Mouse (Mus musculus): ENCODE measurements at regions not wholly inside any gene's neighbourhood (a gene's known extent, or its start where the extent isn't known, plus 50 kb on each side); places are given as distances from the start of the nearest gene placed in this dataset.

DNA sequence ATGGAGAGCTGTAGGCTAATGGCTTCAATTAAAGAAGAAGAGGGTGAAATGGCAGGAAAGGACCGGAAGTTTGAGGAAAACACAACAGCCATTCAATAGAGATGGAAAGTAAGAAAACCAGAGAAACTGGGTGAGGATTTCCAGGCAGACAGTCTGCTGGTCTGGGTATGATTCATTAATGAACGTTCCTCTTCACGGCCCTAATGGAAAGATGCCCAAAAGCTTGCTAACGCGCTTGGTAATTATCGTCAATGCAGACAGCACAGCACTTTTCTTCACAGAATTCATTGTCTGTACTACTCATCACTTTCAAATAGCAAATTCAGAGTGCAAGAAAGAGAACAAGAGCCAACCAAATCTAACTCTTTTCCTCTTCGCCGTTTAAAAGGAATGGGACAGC is 60.3 kb downstream of the Ing2 start:
- TF ChIP-seq POLR2A (IDR thresholded peaks at IDR 0.05; ENCODE audit: low read depth, low read length) (no peak), CTCF (conservative IDR thresholded peaks at IDR 0.05; ENCODE audit: insufficient read depth, insufficient read length, low read depth, low read length) (no peak)
- H3K36me3 ChIP-seq (ENCODE audit: control insufficient read depth, insufficient read depth, low read length), result no peaks in the 10 kb centered on the region
- no peak for DNase-seq
- no peak overlapping the region for H3K4me3 ChIP-seq (ENCODE audit: insufficient read depth, low read depth, low read length)
- no peak overlapping the region for H3K27ac ChIP-seq (ENCODE audit: insufficient read depth, low read depth, low read length)
- no peaks in the 10 kb centered on the region for H3K4me1 ChIP-seq (ENCODE audit: control insufficient read depth, insufficient read depth, low read length)
- no peaks in the 10 kb centered on the region for H3K27me3 ChIP-seq (replicated peaks; ENCODE audit: control insufficient read depth, insufficient read depth, low read length)
- 92% methylated on average over 8 of the region's 8 CpGs for WGBS

DNA sequence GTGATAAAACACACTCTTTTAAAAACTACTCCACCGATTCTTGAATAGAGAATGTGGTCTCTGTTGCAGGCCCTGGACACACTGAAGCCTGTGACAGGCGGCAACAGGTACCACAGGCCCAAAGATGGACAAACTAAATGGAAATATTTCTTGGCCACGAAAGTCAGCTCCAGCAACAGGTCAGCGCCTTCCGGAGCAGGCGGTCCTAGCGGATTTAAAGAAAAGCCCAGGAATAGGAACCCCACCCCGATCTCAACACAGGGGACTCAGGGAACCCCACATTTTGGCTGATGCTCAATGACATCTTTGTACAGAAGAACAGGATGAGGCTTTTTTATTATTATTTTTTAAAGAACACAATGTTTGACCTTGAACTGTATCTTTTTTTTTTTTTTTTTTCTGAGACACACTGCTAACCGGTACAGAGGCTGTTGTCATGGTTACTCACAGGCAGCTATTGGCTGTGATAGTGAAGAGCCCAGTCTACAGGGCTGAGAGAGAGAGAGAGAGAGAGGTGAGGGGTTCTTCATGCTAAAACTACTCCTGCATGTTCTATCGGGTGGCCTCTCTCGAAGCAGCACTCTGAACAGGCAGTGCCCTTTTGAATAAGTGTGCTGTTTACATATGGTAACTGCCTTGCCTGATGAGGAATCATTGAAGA is 63.5 kb downstream of the Ing2 start:
- DNase-seq, result no peak
- no peaks in the 10 kb centered on the region for H3K27me3 ChIP-seq (replicated peaks; ENCODE audit: control insufficient read depth, insufficient read depth, low read length)
- TF ChIP-seq CTCF (conservative IDR thresholded peaks at IDR 0.05; ENCODE audit: insufficient read depth, insufficient read length, low read depth, low read length) (no peak), POLR2A (IDR thresholded peaks at IDR 0.05; ENCODE audit: low read depth, low read length) (no peak)
- no peaks in the 10 kb centered on the region for H3K36me3 ChIP-seq (ENCODE audit: control insufficient read depth, insufficient read depth, low read length)
- H3K27ac ChIP-seq (ENCODE audit: insufficient read depth, low read depth, low read length), result no peak overlapping the region
- H3K4me1 ChIP-seq (ENCODE audit: control insufficient read depth, insufficient read depth, low read length), result no peaks in the 10 kb centered on the region
- no peak overlapping the region for H3K4me3 ChIP-seq (ENCODE audit: insufficient read depth, low read depth, low read length)
- WGBS, result 82% methylated on average over 11 of the region's 11 CpGs

DNA sequence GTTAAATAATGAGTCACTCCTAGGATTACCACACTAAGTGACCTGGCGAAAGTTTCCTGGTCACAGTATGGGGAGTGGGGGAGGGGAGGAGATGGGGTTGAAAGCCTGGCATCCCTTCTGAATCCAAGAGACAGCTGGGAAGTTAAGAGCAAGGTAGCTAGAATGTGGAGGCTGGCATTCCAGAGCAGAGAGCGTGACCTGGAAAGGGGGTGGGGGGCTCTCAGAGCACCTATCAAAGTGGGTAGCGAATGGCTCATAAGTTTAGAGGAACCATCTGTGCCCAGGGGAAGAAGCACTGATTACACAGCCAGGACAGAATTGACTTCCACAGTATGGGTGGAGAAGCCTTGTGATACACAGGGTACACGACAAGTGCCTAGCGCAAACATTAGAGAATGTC is 65.4 kb downstream of the Ing2 start:
- DNase-seq, result no peak
- H3K4me1 ChIP-seq (ENCODE audit: control insufficient read depth, insufficient read depth, low read length), result no peaks in the 10 kb centered on the region
- H3K27ac ChIP-seq (ENCODE audit: insufficient read depth, low read depth, low read length), result no peak overlapping the region
- no peaks in the 10 kb centered on the region for H3K36me3 ChIP-seq (ENCODE audit: control insufficient read depth, insufficient read depth, low read length)
- 60% methylated on average over 5 of the region's 5 CpGs for WGBS
- no peak overlapping the region for H3K4me3 ChIP-seq (ENCODE audit: insufficient read depth, low read depth, low read length)
- TF ChIP-seq POLR2A (IDR thresholded peaks at IDR 0.05; ENCODE audit: low read depth, low read length), result no peak
- no peak for TF ChIP-seq CTCF (conservative IDR thresholded peaks at IDR 0.05; ENCODE audit: insufficient read depth, insufficient read length, low read depth, low read length)
- no peaks in the 10 kb centered on the region for H3K27me3 ChIP-seq (replicated peaks; ENCODE audit: control insufficient read depth, insufficient read depth, low read length)

DNA sequence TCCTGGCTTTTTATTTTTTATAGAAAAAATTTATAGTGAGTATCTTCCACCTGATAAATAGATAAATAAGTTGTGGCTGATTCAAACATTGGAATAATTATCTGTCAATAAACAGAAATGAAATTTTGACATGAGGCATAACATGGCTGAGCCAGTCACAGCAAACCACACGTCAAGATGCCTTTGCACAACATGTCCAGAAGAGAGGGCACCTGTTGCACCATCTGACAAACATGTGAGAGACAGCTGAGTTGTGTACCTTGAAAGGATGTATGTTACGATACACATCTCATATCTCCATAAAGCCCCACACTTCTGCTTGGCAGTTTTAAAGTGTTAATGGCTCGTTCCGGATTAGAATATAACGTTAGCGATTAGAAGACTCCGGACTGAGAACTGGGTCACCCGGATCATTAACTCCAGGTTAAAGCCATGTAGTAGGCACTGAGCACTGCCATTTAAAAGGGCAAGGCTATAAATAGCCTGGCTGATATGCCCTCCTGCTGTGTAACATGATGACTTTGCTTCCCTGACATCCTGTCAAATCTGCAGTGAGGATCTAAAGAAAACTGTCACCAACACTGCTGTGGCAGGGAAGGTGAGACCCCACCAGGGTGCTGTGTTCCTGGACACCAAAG is 70.9 kb downstream of the Rwdd4a start:
- no peak for TF ChIP-seq POLR2A (IDR thresholded peaks at IDR 0.05; ENCODE audit: low read depth, low read length)
- TF ChIP-seq CTCF (conservative IDR thresholded peaks at IDR 0.05; ENCODE audit: insufficient read depth, insufficient read length, low read depth, low read length), result no peak
- 35% methylated on average over 8 of the region's 8 CpGs for WGBS
- Histone ChIP-seq H3K36me3 (ENCODE audit: control insufficient read depth, insufficient read depth, low read length) (no peaks in the 10 kb centered on the region), H3K4me1 (ENCODE audit: control insufficient read depth, insufficient read depth, low read length) (peaks cover 3% of the 10 kb centered on the region; the same call in 1 of the 2 replicates), H3K27ac (ENCODE audit: insufficient read depth, low read depth, low read length) (no peak overlapping the region), H3K27me3 (replicated peaks; ENCODE audit: control insufficient read depth, insufficient read depth, low read length) (no peaks in the 10 kb centered on the region), H3K4me3 (ENCODE audit: insufficient read depth, low read depth, low read length) (no peak overlapping the region)
- DNase-seq, result peak; percentile 64

All from kidney, adult 2 months (tissue).